Mouse (Mus musculus): ENCODE results near the gene Tjap1.

DNA sequence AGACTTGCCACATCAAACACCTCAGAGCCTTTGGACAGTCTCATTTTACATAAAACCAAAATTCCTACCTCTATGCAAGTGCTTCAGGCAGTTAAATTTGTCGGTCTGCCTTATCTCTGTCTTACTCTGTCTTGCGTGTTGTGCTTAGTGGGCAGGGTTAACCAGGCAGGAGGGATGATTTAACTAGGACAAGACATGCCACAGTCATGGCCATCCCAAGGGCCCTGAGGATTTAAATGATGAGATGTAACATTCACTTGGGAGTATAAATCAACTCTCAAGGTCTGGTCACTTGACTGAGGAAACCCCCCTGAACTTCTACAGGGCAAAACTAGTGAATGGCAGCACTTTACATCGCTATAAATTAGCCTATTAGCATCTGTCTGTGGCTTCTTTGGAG lies 61.2 kb downstream of the Tjap1 start:
- TF ChIP-seq CTCF (IDR thresholded peaks at IDR 0.05; ENCODE audit: extremely low read depth, insufficient read length, insufficient replicate concordance, low read depth, low read length): no peak
- no peak for TF ChIP-seq POLR2A (IDR thresholded peaks at IDR 0.05; ENCODE audit: low read depth, low read length)

Measured in small intestine, adult 2 months (tissue).